Mouse (Mus musculus) olfactory bulb, adult 2 months (tissue): ENCODE results near the gene Tor2a.

Source experiments
- CTCF ChIP-seq: fragments of 200-500 bp; IDR thresholded peaks from 2 replicates; pipeline ENCODE4 v1.5.1; 2012; ENCODE audit warnings: low read depth, mild to moderate bottlenecking, low read length, moderate library complexity; ENCODE audit not compliant: insufficient read depth
- POLR2A ChIP-seq: fragments of 200-500 bp; IDR thresholded peaks from 2 replicates; pipeline ENCODE4 v1.6.1; 2012; ENCODE audit warnings: mild to moderate bottlenecking, low read depth, low read length, moderate library complexity; ENCODE audit not compliant: insufficient read depth

DNA sequence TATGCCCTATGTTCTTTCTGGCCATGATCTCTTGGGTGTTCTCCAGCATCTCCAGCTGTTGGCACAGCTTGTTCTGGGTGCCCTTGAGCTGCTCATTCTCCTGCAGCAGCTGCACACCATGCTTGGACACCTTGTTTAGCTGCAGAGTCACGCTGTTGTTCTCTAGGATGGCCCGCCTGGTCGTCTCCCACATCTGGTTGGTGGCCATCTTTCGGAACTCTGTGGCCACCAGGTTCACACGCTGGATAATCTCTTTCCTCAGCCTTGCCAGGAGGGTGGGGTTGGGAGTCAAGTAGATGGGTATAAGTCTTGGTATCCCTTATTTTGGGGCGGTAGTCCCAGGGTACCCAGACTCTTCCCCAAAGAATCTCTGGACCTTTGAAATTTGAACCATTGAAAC lies 22.7 kb downstream of the Tor2a start:
- TF ChIP-seq CTCF: no peak
- no peak for TF ChIP-seq POLR2A
